Mouse (Mus musculus): ENCODE results near the gene Tbpl1. TPM values are rescaled to one million over a fixed set of nuclear protein-coding genes. Genes with fewer than 3 reads are reported as not detected.

The Tbpl1 gene
- polyA plus RNA-seq, 1 experiment from 2014 or later: 36.7 TPM

DNA sequence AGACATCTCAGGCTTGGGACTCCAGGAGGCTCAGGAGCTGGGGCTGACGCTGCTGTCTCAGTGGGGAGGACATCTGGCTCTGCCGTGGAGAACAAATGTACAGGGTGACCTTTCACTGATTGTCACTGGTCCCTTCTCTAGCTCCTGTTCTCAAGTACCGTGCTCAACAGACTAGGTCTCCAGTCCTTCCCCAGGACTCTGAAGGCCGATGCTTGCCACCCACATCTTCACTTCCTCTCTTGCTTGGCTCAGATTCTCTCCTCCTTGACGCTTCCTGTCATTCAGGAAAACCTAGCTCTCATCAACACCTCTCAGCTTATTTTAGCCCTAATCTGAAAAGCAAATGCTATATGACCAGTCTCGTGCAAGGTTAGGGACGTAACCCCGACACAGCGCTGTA lies 31.0 kb downstream of the Tbpl1 start:
- Histone ChIP-seq H3K27me3 (ENCODE audit: control insufficient read depth, insufficient read depth, low read length) (no peaks in the 10 kb centered on the region), H3K4me1 (ENCODE audit: control insufficient read depth, insufficient read depth, low read length) (peaks cover 8% of the 10 kb centered on the region), H3K9ac (ENCODE audit: low read length) (no peak overlapping the region), H3K9me3 (replicated peaks; ENCODE audit: control insufficient read depth, low read length) (no peaks in the 10 kb centered on the region), H3K4me3 (ENCODE audit: low read length) (no peak overlapping the region), H3K27ac (ENCODE audit: low read length) (no peak overlapping the region), H3K4me2 (ENCODE audit: low read depth, low read length) (no peak overlapping the region), H3K36me3 (ENCODE audit: control insufficient read depth, insufficient read depth) (peaks cover 8% of the 10 kb centered on the region)
- WGBS: 52% methylated on average over 9 of the region's 9 CpGs
- no peak for ATAC-seq (replicated peaks; ENCODE audit: extremely low read depth, insufficient read depth, low FRiP score)

DNA sequence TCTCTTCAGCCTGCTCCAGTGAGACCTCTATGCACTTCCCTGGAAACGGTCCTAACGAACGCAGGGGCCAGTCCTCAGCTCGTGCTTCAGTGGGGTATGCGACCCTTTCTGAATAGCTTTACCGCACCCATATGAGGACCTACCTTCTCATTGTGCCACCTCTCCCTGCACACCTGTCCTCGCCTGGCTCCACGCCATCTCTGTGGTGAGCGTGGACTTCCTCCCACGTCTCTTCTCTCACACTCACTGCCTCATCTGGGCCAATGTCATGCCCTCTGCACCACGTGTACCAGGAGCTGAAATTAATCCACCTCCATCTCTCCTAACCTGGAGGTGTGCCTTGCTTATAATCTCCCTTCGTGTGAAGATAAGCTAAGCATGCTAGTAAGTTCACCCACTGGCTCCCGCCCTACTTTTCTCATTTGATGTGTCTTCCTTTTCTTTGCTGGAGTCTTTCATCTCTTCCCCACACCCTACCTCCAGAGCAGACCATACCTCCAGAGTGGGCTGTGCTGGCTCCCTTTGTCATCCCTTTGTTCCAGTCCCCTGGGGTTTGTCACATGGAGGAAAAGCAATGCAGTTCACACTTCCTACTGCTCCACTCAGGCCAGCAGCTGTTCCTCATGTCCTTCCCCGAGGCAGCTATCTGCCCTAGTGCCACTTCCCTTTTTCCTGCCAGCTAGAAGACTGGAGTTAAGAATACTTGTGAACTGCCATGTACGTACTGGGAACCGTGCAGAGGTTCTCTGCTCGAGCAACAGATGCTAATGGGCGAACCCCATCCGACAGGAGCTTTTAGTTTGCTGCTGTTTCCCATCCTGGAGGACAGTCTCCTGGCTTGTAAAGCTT lies 32.0 kb downstream of the Tbpl1 start:
- Histone ChIP-seq H3K27ac (ENCODE audit: low read length) (no peak overlapping the region), H3K4me1 (ENCODE audit: control insufficient read depth, insufficient read depth, low read length) (peaks cover 6% of the 10 kb centered on the region), H3K4me2 (ENCODE audit: low read depth, low read length) (no peak overlapping the region), H3K4me3 (ENCODE audit: low read length) (no peak overlapping the region), H3K9me3 (replicated peaks; ENCODE audit: control insufficient read depth, low read length) (no peaks in the 10 kb centered on the region), H3K9ac (ENCODE audit: low read length) (no peak overlapping the region), H3K27me3 (ENCODE audit: control insufficient read depth, insufficient read depth, low read length) (no peaks in the 10 kb centered on the region), H3K36me3 (ENCODE audit: control insufficient read depth, insufficient read depth) (0 out of 2 replicates have a peak, but pooled peaks cover 3% of the 10 kb centered on the region)
- ATAC-seq (replicated peaks; ENCODE audit: extremely low read depth, insufficient read depth, low FRiP score): no peak
- WGBS: 67% methylated on average over 19 of the region's 19 CpGs

GRCm38 (mm10) chr10:22698158-22698953 lies 33.4 kb downstream of the Tbpl1 start:
- 68% methylated on average over 9 of the region's 9 CpGs for WGBS

DNA sequence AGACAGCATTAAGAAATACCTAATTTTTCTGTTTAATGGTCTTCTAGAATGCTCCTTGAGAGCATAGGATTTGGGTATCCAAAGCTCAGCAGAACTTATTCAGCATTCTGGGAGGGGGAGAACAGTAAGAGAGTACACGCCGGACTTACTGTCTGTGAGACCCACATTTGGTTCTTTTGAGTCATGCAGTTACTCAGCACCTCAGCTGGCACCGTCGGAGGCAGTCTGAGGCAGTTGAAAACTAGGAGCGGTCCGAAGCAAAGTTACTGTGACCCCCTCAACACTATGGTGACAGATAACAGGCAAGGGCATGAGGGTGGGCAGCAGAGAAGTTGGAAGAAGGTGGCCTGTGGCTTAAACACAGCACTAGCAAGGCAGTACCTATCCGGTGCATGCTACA lies 34.9 kb downstream of the Tbpl1 start:
- no peaks in the 10 kb centered on the region for H3K27me3 ChIP-seq (ENCODE audit: control insufficient read depth, insufficient read depth, low read length)
- no peaks in the 10 kb centered on the region for H3K36me3 ChIP-seq (ENCODE audit: control insufficient read depth, insufficient read depth)
- H3K4me2 ChIP-seq (ENCODE audit: low read depth, low read length): no peak overlapping the region
- no peak overlapping the region for H3K27ac ChIP-seq (ENCODE audit: low read length)
- H3K4me3 ChIP-seq (ENCODE audit: low read length): no peak overlapping the region
- WGBS: 53% methylated on average over 7 of the region's 7 CpGs
- no peaks in the 10 kb centered on the region for H3K9me3 ChIP-seq (replicated peaks; ENCODE audit: control insufficient read depth, low read length)
- no peak overlapping the region for H3K9ac ChIP-seq (ENCODE audit: low read length)
- H3K4me1 ChIP-seq (ENCODE audit: control insufficient read depth, insufficient read depth, low read length): peaks cover 6% of the 10 kb centered on the region
- no peak; the same call in 1 of the 2 replicates for ATAC-seq (replicated peaks; ENCODE audit: extremely low read depth, insufficient read depth, low FRiP score)

More at GRCm38 (mm10) chr10:22698158-22698953, 33.4 kb downstream of the Tbpl1 start:
- no peak overlapping the region for H3K27ac ChIP-seq (ENCODE audit: low read length)
- H3K4me1 ChIP-seq (ENCODE audit: control insufficient read depth, insufficient read depth, low read length): peaks cover 6% of the 10 kb centered on the region
- no peaks in the 10 kb centered on the region for H3K9me3 ChIP-seq (replicated peaks; ENCODE audit: control insufficient read depth, low read length)
- H3K36me3 ChIP-seq (ENCODE audit: control insufficient read depth, insufficient read depth): 0 out of 2 replicates have a peak, but pooled peaks cover 2% of the 10 kb centered on the region
- H3K27me3 ChIP-seq (ENCODE audit: control insufficient read depth, insufficient read depth, low read length): no peaks in the 10 kb centered on the region
- no peak for ATAC-seq (replicated peaks; ENCODE audit: extremely low read depth, insufficient read depth, low FRiP score)
- no peak overlapping the region for H3K4me3 ChIP-seq (ENCODE audit: low read length)
- no peak overlapping the region for H3K4me2 ChIP-seq (ENCODE audit: low read depth, low read length)
- H3K9ac ChIP-seq (ENCODE audit: low read length): no peak overlapping the region

DNA sequence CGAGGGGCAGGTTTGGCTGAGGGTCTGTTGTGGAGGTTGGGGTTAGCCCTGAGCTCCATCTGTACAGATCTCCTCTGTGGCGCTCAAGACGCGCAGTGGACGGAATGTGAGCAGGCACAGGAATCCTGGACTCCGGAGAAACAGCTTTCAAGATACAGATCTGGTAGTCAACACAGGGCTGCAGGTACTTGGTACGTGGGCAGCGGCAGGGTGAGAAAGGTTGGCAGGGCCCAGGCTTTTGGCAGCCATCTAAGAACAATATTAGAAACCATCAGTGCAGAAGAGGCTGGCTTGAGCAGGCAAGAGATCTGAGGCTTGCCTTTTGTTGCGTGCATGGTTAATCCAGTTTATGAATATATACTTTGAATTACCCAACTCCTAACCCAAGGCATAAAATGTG lies 35.5 kb downstream of the Tbpl1 start:
- no peak overlapping the region for H3K27ac ChIP-seq (ENCODE audit: low read length)
- no peak overlapping the region for H3K4me3 ChIP-seq (ENCODE audit: low read length)
- ATAC-seq (replicated peaks; ENCODE audit: extremely low read depth, insufficient read depth, low FRiP score): no peak
- H3K9ac ChIP-seq (ENCODE audit: low read length): no peak overlapping the region
- H3K4me1 ChIP-seq (ENCODE audit: control insufficient read depth, insufficient read depth, low read length): peaks cover 6% of the 10 kb centered on the region
- H3K36me3 ChIP-seq (ENCODE audit: control insufficient read depth, insufficient read depth): no peaks in the 10 kb centered on the region
- H3K4me2 ChIP-seq (ENCODE audit: low read depth, low read length): no peak overlapping the region
- H3K9me3 ChIP-seq (replicated peaks; ENCODE audit: control insufficient read depth, low read length): no peaks in the 10 kb centered on the region
- WGBS: 83% methylated on average over 9 of the region's 9 CpGs
- no peaks in the 10 kb centered on the region for H3K27me3 ChIP-seq (ENCODE audit: control insufficient read depth, insufficient read depth, low read length)

DNA sequence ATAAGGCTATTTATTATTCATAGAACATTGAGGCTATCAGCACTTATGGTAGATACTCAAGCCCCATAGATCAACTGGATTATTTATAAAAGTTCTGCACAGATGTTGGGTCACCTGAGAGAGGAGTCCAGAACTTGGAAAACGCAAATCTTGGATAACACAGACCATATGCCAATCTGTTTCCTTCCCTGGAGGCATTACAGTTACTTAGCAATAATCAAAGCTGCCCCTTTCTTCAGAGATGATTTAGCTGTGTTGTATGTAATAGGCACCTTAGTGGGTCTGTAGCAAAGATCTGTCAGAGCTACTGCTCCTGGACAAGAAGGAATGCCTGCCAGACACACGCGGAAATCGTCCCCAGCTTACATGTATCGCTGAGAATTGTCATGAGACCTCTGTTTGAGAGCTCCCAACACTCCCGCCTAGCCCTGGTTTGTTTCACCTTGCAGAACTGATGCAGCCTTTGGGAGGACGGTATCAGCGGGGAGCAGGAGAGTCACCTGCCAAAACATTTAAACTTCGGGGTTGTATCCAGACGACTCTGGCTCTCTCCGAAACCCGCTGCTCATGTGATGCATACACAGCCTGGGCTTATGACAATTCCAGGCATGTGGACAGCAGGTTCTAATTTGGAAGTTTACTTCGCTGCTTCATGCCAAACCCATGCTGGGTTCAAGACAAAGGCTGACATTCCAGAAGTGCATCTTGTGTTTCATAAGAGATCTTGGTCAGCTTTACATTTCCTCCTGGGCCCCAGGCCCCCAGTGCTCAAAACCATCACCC lies 55.7 kb downstream of the Tbpl1 start:
- Histone ChIP-seq H3K4me3 (ENCODE audit: low read length) (no peak overlapping the region), H3K9me3 (replicated peaks; ENCODE audit: control insufficient read depth, low read length) (no peaks in the 10 kb centered on the region), H3K4me2 (ENCODE audit: low read depth, low read length) (no peak overlapping the region; the same call in 1 of the 2 replicates), H3K36me3 (ENCODE audit: control insufficient read depth, insufficient read depth) (no peaks in the 10 kb centered on the region), H3K4me1 (ENCODE audit: control insufficient read depth, insufficient read depth, low read length) (no peaks in the 10 kb centered on the region), H3K27me3 (ENCODE audit: control insufficient read depth, insufficient read depth, low read length) (no peaks in the 10 kb centered on the region), H3K27ac (ENCODE audit: low read length) (no peak overlapping the region), H3K9ac (ENCODE audit: low read length) (no peak overlapping the region)
- 69% methylated on average over 13 of the region's 13 CpGs for WGBS
- no peak for ATAC-seq (replicated peaks; ENCODE audit: extremely low read depth, insufficient read depth, low FRiP score)

GRCm38 (mm10) chr10:22674176-22674575 lies 57.6 kb downstream of the Tbpl1 start:
- Histone ChIP-seq H3K36me3 (ENCODE audit: control insufficient read depth, insufficient read depth) (no peaks in the 10 kb centered on the region), H3K9me3 (replicated peaks; ENCODE audit: control insufficient read depth, low read length) (no peaks in the 10 kb centered on the region), H3K4me2 (ENCODE audit: low read depth, low read length) (no peak overlapping the region), H3K4me1 (ENCODE audit: control insufficient read depth, insufficient read depth, low read length) (no peaks in the 10 kb centered on the region), H3K27me3 (ENCODE audit: control insufficient read depth, insufficient read depth, low read length) (no peaks in the 10 kb centered on the region), H3K4me3 (ENCODE audit: low read length) (no peak overlapping the region), H3K27ac (ENCODE audit: low read length) (no peak overlapping the region), H3K9ac (ENCODE audit: low read length) (no peak overlapping the region)
- WGBS: 94% methylated on average over 8 of the region's 8 CpGs
- no peak for ATAC-seq (replicated peaks; ENCODE audit: extremely low read depth, insufficient read depth, low FRiP score)

GRCm38 (mm10) chr10:22668509-22668908 lies 63.2 kb downstream of the Tbpl1 start:
- H3K9me3 ChIP-seq (replicated peaks; ENCODE audit: control insufficient read depth, low read length): no peaks in the 10 kb centered on the region
- no peak overlapping the region for H3K9ac ChIP-seq (ENCODE audit: low read length)
- WGBS: 83% methylated on average over 13 of the region's 13 CpGs
- no peaks in the 10 kb centered on the region for H3K4me1 ChIP-seq (ENCODE audit: control insufficient read depth, insufficient read depth, low read length)
- H3K4me3 ChIP-seq (ENCODE audit: low read length): no peak overlapping the region
- H3K27me3 ChIP-seq (ENCODE audit: control insufficient read depth, insufficient read depth, low read length): no peaks in the 10 kb centered on the region
- H3K4me2 ChIP-seq (ENCODE audit: low read depth, low read length): no peak overlapping the region
- no peak for ATAC-seq (replicated peaks; ENCODE audit: extremely low read depth, insufficient read depth, low FRiP score)
- H3K36me3 ChIP-seq (ENCODE audit: control insufficient read depth, insufficient read depth): no peaks in the 10 kb centered on the region
- H3K27ac ChIP-seq (ENCODE audit: low read length): no peak overlapping the region
